In the genomic region with DNA sequence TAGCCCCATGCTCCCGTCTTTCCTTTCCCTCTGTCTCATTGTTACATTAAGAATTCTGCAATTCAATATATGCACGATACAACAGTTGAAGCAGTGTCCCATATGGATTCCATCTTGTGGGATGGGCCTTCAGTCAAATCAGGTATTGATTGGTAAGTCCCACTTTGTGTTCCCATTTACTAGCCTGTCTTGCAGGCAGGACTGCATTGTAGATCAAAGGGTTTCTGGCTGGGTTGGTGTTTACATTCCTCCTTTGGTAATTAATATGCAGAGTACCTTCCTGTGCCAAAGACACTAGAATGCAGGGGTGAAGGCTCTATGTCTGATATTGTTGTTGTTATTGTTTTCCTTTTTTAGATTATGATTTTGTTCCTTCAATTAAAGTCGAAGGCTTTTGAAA, we compare ENCODE assay signal across 27 mouse cellular contexts. TPM values are rescaled to one million over a fixed set of nuclear protein-coding genes. Genes with fewer than 3 reads are reported as not detected.
DNase-seq lines count a peak whose midpoint lies in the region; ATAC-seq and TF ChIP-seq lines count a peak whose summit lies in the region.
"Had no signal": no experiment of that assay in that cellular context is flagged by ENCODE, and none has a peak within 500 bp of the region (broad histone marks: within the 10 kb centered on the region; RNA-seq: fewer than 3 reads in every experiment).

No protein-coding gene starts in this region.

- peaks cover 4% of the 10 kb centered on the region; the same call in 1 of the 2 replicates for H3K9me3 ChIP-seq in forebrain, embryonic 13.5 days (replicated peaks)
- H3K9me3 ChIP-seq in forebrain, embryonic 14.5 days (replicated peaks; ENCODE audit: control insufficient read depth, low read length) = no peaks in the 10 kb centered on the region
- H3K9me3 ChIP-seq in midbrain, embryonic 11.5 days (ENCODE audit: control insufficient read depth, low read length) = no peaks in the 10 kb centered on the region
- H3K9me3 ChIP-seq in midbrain, embryonic 16.5 days (replicated peaks; ENCODE audit: control insufficient read depth, low read length, poor library complexity, severe bottlenecking) = no peaks in the 10 kb centered on the region
- H3K9me3 ChIP-seq: embryonic facial prominence, embryonic 13.5 days; embryonic facial prominence, embryonic 15.5 days; forebrain, embryonic 10.5 days; G1E had no signal

- H3K27me3 ChIP-seq in forebrain, embryonic 13.5 days = no peaks in the 10 kb centered on the region
- H3K27me3 ChIP-seq in forebrain, embryonic 14.5 days (replicated peaks; ENCODE audit: control insufficient read depth, insufficient read depth, low read length) = no peaks in the 10 kb centered on the region
- H3K27me3 ChIP-seq in midbrain, embryonic 11.5 days (ENCODE audit: control insufficient read depth, insufficient read depth, low read length) = no peaks in the 10 kb centered on the region
- H3K27me3 ChIP-seq in midbrain, embryonic 16.5 days (ENCODE audit: control insufficient read depth, insufficient read depth, low read depth, low read length) = no peaks in the 10 kb centered on the region
- H3K27me3 ChIP-seq: CH12.LX; embryonic facial prominence, embryonic 13.5 days; embryonic facial prominence, embryonic 15.5 days; forebrain, embryonic 12.5 days; Patski had no signal

- H3K4me2 ChIP-seq in forebrain, embryonic 13.5 days = no peak overlapping the region
- no peak overlapping the region for H3K4me2 ChIP-seq in forebrain, embryonic 14.5 days (ENCODE audit: low read length)
- H3K4me2 ChIP-seq in midbrain, embryonic 11.5 days = no peak overlapping the region
- no peak overlapping the region for H3K4me2 ChIP-seq in midbrain, embryonic 16.5 days (ENCODE audit: low read length)
- H3K4me2 ChIP-seq: embryonic facial prominence, embryonic 13.5 days; embryonic facial prominence, embryonic 15.5 days; forebrain, embryonic 12.5 days had no signal

- DNase-seq in forebrain, embryonic 14.5 days (ENCODE audit: low spot score) = no peak
- DNase-seq in midbrain, embryonic 11.5 days (ENCODE audit: low spot score, missing footprints) = peak; percentile 66
- DNase-seq in brain, embryonic 14.5 days (ENCODE audit: low read depth) = peak; percentile 18
- DNase-seq: adrenal gland, adult 8-10 months; adrenal gland, postnatal 14 days; adrenal gland, postnatal 36 days; B cell, adult 2 months; cerebellum, adult 11 months; cerebellum, adult 18-20 months; cerebellum, adult 8-10 months; cerebellum, adult 9-11 months; cerebellum, postnatal 14 days; cerebellum, postnatal 36 days; embryo, embryonic 11 days had no signal

- ATAC-seq in forebrain, embryonic 13.5 days = 0 out of 2 replicates have a peak, but pooled peaks have one; percentile 38
- ATAC-seq in forebrain, embryonic 14.5 days = no peak
- peak; percentile 55 for ATAC-seq in midbrain, embryonic 11.5 days (ENCODE audit: low FRiP score)
- ATAC-seq in midbrain, embryonic 16.5 days = no peak
- ATAC-seq: activated CD4-positive, CD25-positive, alpha-beta regulatory T cell, adult 4 months; CD4-positive, CD25-positive, alpha-beta regulatory T cell, adult 4 months; forebrain, embryonic 16.5 days; Patski had no signal

- TF ChIP-seq CTCF in brain, embryonic 14.5 days (IDR thresholded peaks at IDR 0.05; ENCODE audit: borderline replicate concordance, extremely low read depth, insufficient read depth, insufficient read length) = no peak

- H3K27ac ChIP-seq in forebrain, embryonic 13.5 days = no peak overlapping the region
- no peak overlapping the region for H3K27ac ChIP-seq in forebrain, embryonic 14.5 days (ENCODE audit: low read depth, low read length)
- no peak overlapping the region for H3K27ac ChIP-seq in midbrain, embryonic 11.5 days (ENCODE audit: low read depth, low read length)
- H3K27ac ChIP-seq in midbrain, embryonic 16.5 days (ENCODE audit: low read length) = no peak overlapping the region
- H3K27ac ChIP-seq: embryonic facial prominence, embryonic 13.5 days; embryonic facial prominence, embryonic 15.5 days; forebrain, embryonic 10.5 days; forebrain, embryonic 12.5 days had no signal

- H3K9ac ChIP-seq in forebrain, embryonic 13.5 days = no peak overlapping the region
- no peak overlapping the region for H3K9ac ChIP-seq in forebrain, embryonic 14.5 days (ENCODE audit: low read length)
- no peak overlapping the region for H3K9ac ChIP-seq in midbrain, embryonic 11.5 days (ENCODE audit: low read length)
- H3K9ac ChIP-seq in midbrain, embryonic 16.5 days (ENCODE audit: low read depth, low read length) = no peak overlapping the region
- H3K9ac ChIP-seq: embryonic facial prominence, embryonic 13.5 days; embryonic facial prominence, embryonic 15.5 days; forebrain, embryonic 12.5 days had no signal

- no peak overlapping the region for H3K4me3 ChIP-seq in forebrain, embryonic 13.5 days
- H3K4me3 ChIP-seq in forebrain, embryonic 14.5 days (ENCODE audit: low read depth, low read length) = no peak overlapping the region
- no peak overlapping the region for H3K4me3 ChIP-seq in midbrain, embryonic 11.5 days (ENCODE audit: low read depth, low read length)
- H3K4me3 ChIP-seq in midbrain, embryonic 16.5 days (ENCODE audit: low read depth, low read length) = no peak overlapping the region
- H3K4me3 ChIP-seq: embryonic facial prominence, embryonic 13.5 days; embryonic facial prominence, embryonic 15.5 days; erythroblast, embryonic 14.5 days; forebrain, embryonic 10.5 days; forebrain, embryonic 12.5 days had no signal

- no peaks in the 10 kb centered on the region for H3K36me3 ChIP-seq in forebrain, embryonic 13.5 days (ENCODE audit: poor library complexity, severe bottlenecking)
- H3K36me3 ChIP-seq in forebrain, embryonic 14.5 days (ENCODE audit: control insufficient read depth, insufficient read depth, low read length) = no peaks in the 10 kb centered on the region
- H3K36me3 ChIP-seq in midbrain, embryonic 11.5 days (ENCODE audit: control insufficient read depth, insufficient read depth, low read length) = no peaks in the 10 kb centered on the region
- no peaks in the 10 kb centered on the region for H3K36me3 ChIP-seq in midbrain, embryonic 16.5 days (ENCODE audit: control insufficient read depth, insufficient read depth, low read length)
- H3K36me3 ChIP-seq: embryonic facial prominence, embryonic 13.5 days; embryonic facial prominence, embryonic 15.5 days; forebrain, embryonic 10.5 days; forebrain, embryonic 12.5 days; G1E had no signal

- TF ChIP-seq POLR2A in brain, embryonic 14.5 days (IDR thresholded peaks at IDR 0.05; ENCODE audit: borderline replicate concordance, extremely low read depth, insufficient read depth, insufficient read length, poor library complexity, severe bottlenecking) = no peak

- no peaks in the 10 kb centered on the region for H3K4me1 ChIP-seq in forebrain, embryonic 13.5 days
- H3K4me1 ChIP-seq in forebrain, embryonic 14.5 days (ENCODE audit: control insufficient read depth, insufficient read depth, low read length) = no peaks in the 10 kb centered on the region
- no peaks in the 10 kb centered on the region for H3K4me1 ChIP-seq in midbrain, embryonic 11.5 days (ENCODE audit: control insufficient read depth, insufficient read depth, low read length)
- no peaks in the 10 kb centered on the region for H3K4me1 ChIP-seq in midbrain, embryonic 16.5 days (ENCODE audit: control insufficient read depth, insufficient read depth, low read length)
- H3K4me1 ChIP-seq: embryonic facial prominence, embryonic 13.5 days; embryonic facial prominence, embryonic 15.5 days; forebrain, embryonic 10.5 days; forebrain, embryonic 12.5 days had no signal

- 89% methylated on average over 3 of the region's 3 CpGs for WGBS in forebrain, embryonic 13.5 days
- 72% methylated on average over 3 of the region's 3 CpGs for WGBS in forebrain, embryonic 14.5 days
- 69% methylated on average over 3 of the region's 3 CpGs for WGBS in midbrain, embryonic 11.5 days
- 73% methylated on average over 3 of the region's 3 CpGs for WGBS in midbrain, embryonic 16.5 days

RNA-seq across cellular contexts. Expression of a gene that starts 38.5 kb away (rescaled TPM):
- polyA plus RNA-seq in forebrain, embryonic 13.5 days (2015; fragmentation: Nextera tagmentation; extraction: Ambion mirVana) = 28.7 and 30.5 TPM in 2 replicates
- 45.0 and 59.1 TPM in 2 replicates for polyA plus RNA-seq in forebrain, embryonic 14.5 days (2014; fragmentation: Nextera tagmentation; extraction: Ambion mirVana)
- polyA plus RNA-seq in midbrain, embryonic 11.5 days (2014; fragmentation: Nextera tagmentation; extraction: Ambion mirVana) = 29.3 and 30.6 TPM in 2 replicates
- 104 and 109 TPM in 2 replicates for polyA plus RNA-seq in midbrain, embryonic 16.5 days (2015; fragmentation: Nextera tagmentation; extraction: Ambion mirVana)
- 35.4 and 43.4 TPM in 2 replicates for polyA plus RNA-seq in brain, embryonic 14.5 days (2012; rRNA removed)
- polyA plus RNA-seq: activated CD4-positive, CD25-positive, alpha-beta regulatory T cell, adult 4 months; erythroblast, embryonic 14.5 days; G1E had no signal

Comparison
In these comparisons a context has a peak if more than half of its experiments do, and no peak if none do; other contexts are left out.
1. ATAC-seq: peak in forebrain, embryonic 13.5 days (single experiment) and midbrain, embryonic 11.5 days (single experiment); none in forebrain, embryonic 14.5 days (single experiment) and midbrain, embryonic 16.5 days (single experiment).